12 mouse cellular contexts compared by ENCODE assay signal in the genomic region with DNA sequence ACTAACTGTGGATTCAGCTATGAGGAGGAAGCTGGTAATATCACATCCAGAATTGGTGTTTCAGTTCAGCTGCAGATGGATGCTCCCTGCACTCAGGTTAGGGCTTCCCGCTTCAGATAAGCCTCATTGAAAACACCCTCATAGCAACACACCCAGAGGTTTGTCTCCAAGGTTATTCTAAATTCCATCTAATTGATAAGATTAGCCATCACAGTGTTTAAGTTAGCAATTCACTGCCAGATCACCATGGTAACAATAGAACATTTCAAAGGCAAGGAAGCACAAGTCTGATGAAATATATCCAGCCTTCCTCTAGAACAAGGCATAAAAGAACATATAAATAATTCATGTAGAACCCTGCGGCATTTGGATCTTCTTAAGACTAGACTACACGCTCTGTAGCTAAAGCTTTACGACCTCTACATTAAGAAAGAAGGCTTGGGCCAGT.
DNase-seq lines count a peak whose midpoint lies in the region; ATAC-seq and TF ChIP-seq lines count a peak whose summit lies in the region.
"Had no signal": no experiment of that assay in that cellular context is flagged by ENCODE, and none has a peak within 500 bp of the region (broad histone marks: within the 10 kb centered on the region; RNA-seq: fewer than 3 reads in every experiment).

No protein-coding gene starts in this region.

- no peak for TF ChIP-seq CTCF in midbrain, postnatal 0 days (IDR thresholded peaks at IDR 0.05)

- H3K9ac ChIP-seq in hindbrain, embryonic 11.5 days (ENCODE audit: low read depth, low read length): no peak overlapping the region
- no peak overlapping the region for H3K9ac ChIP-seq in forebrain, embryonic 14.5 days (ENCODE audit: low read length)
- no peak overlapping the region for H3K9ac ChIP-seq in midbrain, postnatal 0 days (replicated peaks; ENCODE audit: low read length, poor library complexity, severe bottlenecking)

- ATAC-seq in hindbrain, embryonic 11.5 days (ENCODE audit: low FRiP score): peak; percentile 69
- ATAC-seq in forebrain, embryonic 14.5 days: peak; percentile 66
- ATAC-seq in midbrain, postnatal 0 days (ENCODE audit: low FRiP score): peak; percentile 89

- no peak for DNase-seq in hindbrain, embryonic 11.5 days (ENCODE audit: low spot score)
- DNase-seq in hindbrain, embryonic 10.5 days (ENCODE audit: low spot score): no peak
- peak; percentile 61 for DNase-seq in forebrain, embryonic 14.5 days (ENCODE audit: low spot score)
- peak; percentile 18 to 25 for DNase-seq in layer of hippocampus, adult 8-10 months (ENCODE audit: low spot score in 2 of 2)
- DNase-seq in midbrain, postnatal 0 days (ENCODE audit: low spot score): peak; percentile 51
- DNase-seq in cerebellum, postnatal 25 days: no peak
- DNase-seq in kidney, postnatal 4 days: no peak
- no peak for DNase-seq in cerebellum, adult 9-11 months
- DNase-seq: adrenal gland, adult 8-10 months; cerebellum, adult 11-12 months; kidney, postnatal 25 days; liver had no signal

- 42% methylated on average over 4 of the region's 4 CpGs for WGBS in hindbrain, embryonic 11.5 days
- WGBS in hindbrain, embryonic 10.5 days: 43% methylated on average over 4 of the region's 4 CpGs
- WGBS in forebrain, embryonic 14.5 days: 11% methylated on average over 4 of the region's 4 CpGs
- 5% methylated on average over 4 of the region's 4 CpGs for WGBS in midbrain, postnatal 0 days

- no peaks in the 10 kb centered on the region for H3K9me3 ChIP-seq in hindbrain, embryonic 11.5 days (ENCODE audit: control insufficient read depth, low read length)
- no peaks in the 10 kb centered on the region for H3K9me3 ChIP-seq in hindbrain, embryonic 10.5 days
- no peaks in the 10 kb centered on the region for H3K9me3 ChIP-seq in forebrain, embryonic 14.5 days (replicated peaks; ENCODE audit: control insufficient read depth, low read length)
- no peaks in the 10 kb centered on the region for H3K9me3 ChIP-seq in midbrain, postnatal 0 days (ENCODE audit: low read length)

- no peak overlapping the region for H3K4me3 ChIP-seq in hindbrain, embryonic 11.5 days (ENCODE audit: low read depth, low read length)
- H3K4me3 ChIP-seq in hindbrain, embryonic 10.5 days: no peak overlapping the region
- H3K4me3 ChIP-seq in forebrain, embryonic 14.5 days (ENCODE audit: low read depth, low read length): no peak overlapping the region
- no peak overlapping the region for H3K4me3 ChIP-seq in midbrain, postnatal 0 days (ENCODE audit: low read depth, low read length)

- no peak overlapping the region for H3K27ac ChIP-seq in hindbrain, embryonic 11.5 days (ENCODE audit: low read depth, low read length)
- H3K27ac ChIP-seq in hindbrain, embryonic 10.5 days: no peak overlapping the region
- H3K27ac ChIP-seq in forebrain, embryonic 14.5 days (ENCODE audit: low read depth, low read length): no peak overlapping the region
- peak overlapping the region; percentile 51 for H3K27ac ChIP-seq in midbrain, postnatal 0 days (ENCODE audit: low read depth, low read length)

- no peak overlapping the region for H3K4me2 ChIP-seq in hindbrain, embryonic 11.5 days (replicated peaks; ENCODE audit: low read depth, low read length)
- no peak overlapping the region for H3K4me2 ChIP-seq in forebrain, embryonic 14.5 days (ENCODE audit: low read length)
- no peak overlapping the region for H3K4me2 ChIP-seq in midbrain, postnatal 0 days (ENCODE audit: low read depth, low read length, poor library complexity, severe bottlenecking)

- H3K4me1 ChIP-seq in hindbrain, embryonic 11.5 days (replicated peaks; ENCODE audit: control insufficient read depth, insufficient read depth, low read length): no peaks in the 10 kb centered on the region
- peaks cover 6% of the 10 kb centered on the region; the same call in 1 of the 2 replicates for H3K4me1 ChIP-seq in hindbrain, embryonic 10.5 days (replicated peaks)
- peaks cover 6% of the 10 kb centered on the region for H3K4me1 ChIP-seq in forebrain, embryonic 14.5 days (ENCODE audit: control insufficient read depth, insufficient read depth, low read length)
- no peaks in the 10 kb centered on the region; the same call in 1 of the 2 replicates for H3K4me1 ChIP-seq in midbrain, postnatal 0 days (ENCODE audit: insufficient read depth, low read length)

- H3K27me3 ChIP-seq in hindbrain, embryonic 11.5 days (ENCODE audit: control insufficient read depth, insufficient read depth, low read length): no peaks in the 10 kb centered on the region
- H3K27me3 ChIP-seq in hindbrain, embryonic 10.5 days (ENCODE audit: insufficient read depth, poor library complexity, severe bottlenecking): no peaks in the 10 kb centered on the region
- no peaks in the 10 kb centered on the region for H3K27me3 ChIP-seq in forebrain, embryonic 14.5 days (replicated peaks; ENCODE audit: control insufficient read depth, insufficient read depth, low read length)
- no peaks in the 10 kb centered on the region for H3K27me3 ChIP-seq in midbrain, postnatal 0 days (ENCODE audit: insufficient read depth, low read length)

- no peaks in the 10 kb centered on the region for H3K36me3 ChIP-seq in hindbrain, embryonic 11.5 days (ENCODE audit: control insufficient read depth, insufficient read depth, low read length)
- H3K36me3 ChIP-seq in hindbrain, embryonic 10.5 days: no peaks in the 10 kb centered on the region
- no peaks in the 10 kb centered on the region for H3K36me3 ChIP-seq in forebrain, embryonic 14.5 days (ENCODE audit: control insufficient read depth, insufficient read depth, low read length)
- no peaks in the 10 kb centered on the region for H3K36me3 ChIP-seq in midbrain, postnatal 0 days (ENCODE audit: insufficient read depth, low read length)

Comparison
In these comparisons a context has a peak if more than half of its experiments do, and no peak if none do; other contexts are left out.
1. DNase-seq: peak in forebrain, embryonic 14.5 days (single experiment), layer of hippocampus, adult 8-10 months (2 of 2) and midbrain, postnatal 0 days (single experiment); none in hindbrain, embryonic 11.5 days (single experiment), hindbrain, embryonic 10.5 days (single experiment), cerebellum, postnatal 25 days (0 of 2), kidney, postnatal 4 days (0 of 2) and cerebellum, adult 9-11 months (single experiment).
2. Peak in every context shown above with its lines, with median percentiles within 50 percentile points of each other: ATAC-seq.